ENCODE assay signal across 9 mouse cellular contexts in genomic region chr2:127889432-127889831, GRCm38 (mm10). TPM values are rescaled to one million over a fixed set of nuclear protein-coding genes. Genes with fewer than 3 reads are reported as not detected.
DNase-seq lines count a peak whose midpoint lies in the region; ATAC-seq and TF ChIP-seq lines count a peak whose summit lies in the region.
"Had no signal": no experiment of that assay in that cellular context is flagged by ENCODE, and none has a peak within 500 bp of the region (broad histone marks: within the 10 kb centered on the region; RNA-seq: fewer than 3 reads in every experiment).

No protein-coding gene starts in this region.

- no peaks in the 10 kb centered on the region for H3K9me3 ChIP-seq in embryonic facial prominence, embryonic 12.5 days
- no peaks in the 10 kb centered on the region for H3K9me3 ChIP-seq in kidney, embryonic 15.5 days (replicated peaks)
- no peaks in the 10 kb centered on the region for H3K9me3 ChIP-seq in stomach, embryonic 14.5 days (ENCODE audit: control insufficient read depth, low read depth, low read length)

- H3K27ac ChIP-seq in embryonic facial prominence, embryonic 12.5 days, result no peak overlapping the region
- H3K27ac ChIP-seq in kidney, embryonic 15.5 days, result no peak overlapping the region
- H3K27ac ChIP-seq in liver, adult 2 months (replicated peaks; ENCODE audit: insufficient read depth, low read depth, low read length), result no peak overlapping the region
- no peak overlapping the region for H3K27ac ChIP-seq in stomach, embryonic 14.5 days (ENCODE audit: low read length)

- peak; percentile 76 for TF ChIP-seq CTCF in C2C12 (IDR thresholded peaks at IDR 0.05; ENCODE audit: control insufficient read depth, insufficient read depth, insufficient read length)
- TF ChIP-seq CTCF in liver, adult 2 months (IDR thresholded peaks at IDR 0.05; ENCODE audit: low read depth, low read length), result peak; percentile 77; the same call in 1 of the 2 replicates

- H3K9ac ChIP-seq in embryonic facial prominence, embryonic 12.5 days, result no peak overlapping the region
- H3K9ac ChIP-seq in kidney, embryonic 15.5 days, result no peak overlapping the region
- no peak overlapping the region for H3K9ac ChIP-seq in liver, adult 2 months (ENCODE audit: low read depth, low read length)
- H3K9ac ChIP-seq in stomach, embryonic 14.5 days (replicated peaks; ENCODE audit: low read depth, low read length), result no peak overlapping the region

- no peak for TF ChIP-seq POLR2A in liver, adult 2 months (IDR thresholded peaks at IDR 0.05; ENCODE audit: extremely low read depth, insufficient read depth, low read length)

- no peaks in the 10 kb centered on the region for H3K79me2 ChIP-seq in C2C12 (ENCODE audit: control insufficient read depth, insufficient read depth)
- no peaks in the 10 kb centered on the region for H3K79me2 ChIP-seq in liver, adult 2 months (ENCODE audit: control insufficient read depth, insufficient read depth, low read length)

- H3K79me3 ChIP-seq in C2C12 (ENCODE audit: low read depth), result no peaks in the 10 kb centered on the region

- H3ac ChIP-seq in C2C12 (ENCODE audit: control insufficient read depth, insufficient read length, low read depth), result no peak overlapping the region

- ATAC-seq in embryonic facial prominence, embryonic 12.5 days (ENCODE audit: insufficient number of reproducible peaks, insufficient read depth, low FRiP score, low TSS enrichment), result peak; percentile 41; the same call in 1 of the 2 replicates
- ATAC-seq in kidney, embryonic 15.5 days (replicated peaks; ENCODE audit: low FRiP score), result peak; percentile 82
- peak; percentile 33; the same call in 1 of the 2 replicates for ATAC-seq in stomach, embryonic 14.5 days (ENCODE audit: insufficient number of reproducible peaks, insufficient read depth, low FRiP score, low read depth)

- H3K4me2 ChIP-seq in embryonic facial prominence, embryonic 12.5 days (replicated peaks), result no peak overlapping the region
- no peak overlapping the region for H3K4me2 ChIP-seq in kidney, embryonic 15.5 days
- H3K4me2 ChIP-seq in stomach, embryonic 14.5 days (replicated peaks; ENCODE audit: low read depth, low read length), result no peak overlapping the region

- H3K27me3 ChIP-seq in C2C12 (ENCODE audit: control insufficient read depth, insufficient read depth, insufficient read length), result peaks cover 36% of the 10 kb centered on the region
- no peaks in the 10 kb centered on the region; the same call in 1 of the 2 replicates for H3K27me3 ChIP-seq in embryonic facial prominence, embryonic 12.5 days
- H3K27me3 ChIP-seq in kidney, embryonic 15.5 days, result peaks cover 17% of the 10 kb centered on the region
- H3K27me3 ChIP-seq in liver, adult 2 months (ENCODE audit: control insufficient read depth, insufficient read depth, low read length), result no peaks in the 10 kb centered on the region
- no peaks in the 10 kb centered on the region for H3K27me3 ChIP-seq in stomach, embryonic 14.5 days (ENCODE audit: control insufficient read depth, insufficient read depth, low read length)

- no peaks in the 10 kb centered on the region for H3K36me3 ChIP-seq in C2C12 (ENCODE audit: control insufficient read depth, insufficient read depth)
- no peaks in the 10 kb centered on the region for H3K36me3 ChIP-seq in embryonic facial prominence, embryonic 12.5 days
- no peaks in the 10 kb centered on the region for H3K36me3 ChIP-seq in kidney, embryonic 15.5 days
- H3K36me3 ChIP-seq in liver, adult 2 months (ENCODE audit: control insufficient read depth, insufficient read depth, low read length), result no peaks in the 10 kb centered on the region
- no peaks in the 10 kb centered on the region for H3K36me3 ChIP-seq in stomach, embryonic 14.5 days (ENCODE audit: control insufficient read depth, insufficient read depth, low read length)

- H3K4me1 ChIP-seq in embryonic facial prominence, embryonic 12.5 days, result no peaks in the 10 kb centered on the region
- H3K4me1 ChIP-seq in kidney, embryonic 15.5 days, result 0 out of 2 replicates have a peak, but pooled peaks cover 11% of the 10 kb centered on the region
- peaks cover 10% of the 10 kb centered on the region for H3K4me1 ChIP-seq in liver, adult 2 months (ENCODE audit: control insufficient read depth, insufficient read depth, low read length)
- no peaks in the 10 kb centered on the region for H3K4me1 ChIP-seq in stomach, embryonic 14.5 days (ENCODE audit: control insufficient read depth, insufficient read depth, low read length)

- WGBS in embryonic facial prominence, embryonic 12.5 days, result 5% methylated on average over 6 of the region's 6 CpGs
- 4% methylated on average over 6 of the region's 6 CpGs for WGBS in kidney, embryonic 15.5 days
- WGBS in liver, adult 2 months, result 1% methylated on average over 6 of the region's 6 CpGs
- WGBS in stomach, embryonic 14.5 days, result 6% methylated on average over 6 of the region's 6 CpGs

- no peak overlapping the region for H3K4me3 ChIP-seq in C2C12 (ENCODE audit: insufficient read depth, poor library complexity, severe bottlenecking)
- no peak overlapping the region for H3K4me3 ChIP-seq in embryonic facial prominence, embryonic 12.5 days
- H3K4me3 ChIP-seq in kidney, embryonic 15.5 days (replicated peaks), result no peak overlapping the region
- no peak overlapping the region for H3K4me3 ChIP-seq in liver, adult 2 months (ENCODE audit: insufficient read depth, low read depth, low read length)
- no peak overlapping the region for H3K4me3 ChIP-seq in stomach, embryonic 14.5 days (ENCODE audit: low read depth, low read length)
- H3K4me3 ChIP-seq: erythroblast, embryonic 14.5 days had no signal

- DNase-seq in adrenal gland, postnatal 36 days, result peak; percentile 88 to 90
- peak; percentile 54 to 82 for DNase-seq in heart, adult 9 months (ENCODE audit: low spot score in 2 of 2)
- DNase-seq in liver, adult 2 months (ENCODE audit: extremely low read depth, low read depth, low spot score), result peak; percentile 93
- DNase-seq in neural tube, embryonic 10.5 days (ENCODE audit: extremely low spot score, low spot score), result peak; percentile 96

TF ChIP-seq in C2C12, 6 proteins besides CTCF, POLR2A, EP300 and RAD21:
- TF ChIP-seq MYOD1 (IDR thresholded peaks at IDR 0.05; ENCODE audit: control insufficient read depth, insufficient read length, low read depth), result no peak
- no peak for TF ChIP-seq CEBPB (IDR thresholded peaks at IDR 0.05; ENCODE audit: low read depth)
- TF ChIP-seq USF1 (IDR thresholded peaks at IDR 0.05; ENCODE audit: low read depth), result no peak
- TF ChIP-seq MAX (IDR thresholded peaks at IDR 0.05), result no peak
- TF ChIP-seq FOSL1 (IDR thresholded peaks at IDR 0.05; ENCODE audit: insufficient read depth, low read length, poor library complexity, severe bottlenecking), result no peak
- TF ChIP-seq MYOG (IDR thresholded peaks at IDR 0.05; ENCODE audit: control insufficient read depth, extremely low read depth, insufficient read length), result no peak

RNA-seq across cellular contexts. Expression of gene Acoxl, which starts 50.8 kb away (rescaled TPM):
- not detected for polyA plus RNA-seq in C2C12 (2012; fragmentation: generic; extraction: Trizol)
- total RNA-seq in adrenal gland, postnatal 36 days (2021), result 1 to 10 TPM in 1 of 2 experiments, under 1 TPM in 1; 0.20 to 1.7 TPM
- polyA plus RNA-seq in embryonic facial prominence, embryonic 12.5 days (2016; fragmentation: Nextera tagmentation; extraction: Ambion mirVana), result 0.13 and 0.14 TPM in 2 replicates
- 0.74 and 0.78 TPM in 2 replicates for polyA plus RNA-seq in kidney, embryonic 15.5 days (2015; fragmentation: Nextera tagmentation; extraction: Ambion mirVana)
- not detected in 2 replicates for total RNA-seq in liver, adult 2 months (2014; rRNA removed)
- 0.04 TPM in 1 of 2 replicates, not detected in the other for polyA plus RNA-seq in liver, adult 2 months (2012; rRNA removed)
- 0.16 and 0.21 TPM in 2 replicates for polyA plus RNA-seq in stomach, embryonic 14.5 days (2014; fragmentation: Nextera tagmentation; extraction: Ambion mirVana)
- polyA plus RNA-seq: erythroblast, embryonic 14.5 days had no signal

RNA-seq across cellular contexts. Expression of gene Bub1, which starts 57.8 kb away (rescaled TPM):
- 10.0 TPM for polyA plus RNA-seq in C2C12 (2012; fragmentation: generic; extraction: Trizol)
- 1 to 10 TPM; 1.8 to 2.8 TPM for total RNA-seq in adrenal gland, postnatal 36 days (2021)
- 69.4 and 71.8 TPM in 2 replicates for polyA plus RNA-seq in embryonic facial prominence, embryonic 12.5 days (2016; fragmentation: Nextera tagmentation; extraction: Ambion mirVana)
- 61.6 and 65.2 TPM in 2 replicates for polyA plus RNA-seq in kidney, embryonic 15.5 days (2015; fragmentation: Nextera tagmentation; extraction: Ambion mirVana)
- total RNA-seq in liver, adult 2 months (2014; rRNA removed), result 0.18 and 0.47 TPM in 2 replicates
- 0.06 TPM in 2 replicates for polyA plus RNA-seq in liver, adult 2 months (2012; rRNA removed)
- 24.7 and 27.5 TPM in 2 replicates for polyA plus RNA-seq in stomach, embryonic 14.5 days (2014; fragmentation: Nextera tagmentation; extraction: Ambion mirVana)

Comparison
In these comparisons a context has a peak if more than half of its experiments do, and no peak if none do; other contexts are left out.
1. RNA of gene Bub1, which starts 57.8 kb away (polyA plus RNA-seq): 69.4 to 71.8 TPM in embryonic facial prominence, embryonic 12.5 days, 61.6 to 65.2 TPM in kidney, embryonic 15.5 days, 24.7 to 27.5 TPM in stomach, embryonic 14.5 days and 10.0 TPM in C2C12 (single experiment); 0.06 TPM in liver, adult 2 months; every median in the first group is over 10 times any median in the second.
2. Peak in every context shown above with its lines, with median percentiles within 50 percentile points of each other: DNase-seq and ATAC-seq.